Mouse (Mus musculus) layer of hippocampus, adult 9-10 months (tissue): ENCODE results near the gene Pigv.

Experiments used
- DNase-seq: peaks from one replicate; pipeline ENCODE4 v3.0.0; 2022; ENCODE audit warnings: low spot score

Gene Pigv

DNA sequence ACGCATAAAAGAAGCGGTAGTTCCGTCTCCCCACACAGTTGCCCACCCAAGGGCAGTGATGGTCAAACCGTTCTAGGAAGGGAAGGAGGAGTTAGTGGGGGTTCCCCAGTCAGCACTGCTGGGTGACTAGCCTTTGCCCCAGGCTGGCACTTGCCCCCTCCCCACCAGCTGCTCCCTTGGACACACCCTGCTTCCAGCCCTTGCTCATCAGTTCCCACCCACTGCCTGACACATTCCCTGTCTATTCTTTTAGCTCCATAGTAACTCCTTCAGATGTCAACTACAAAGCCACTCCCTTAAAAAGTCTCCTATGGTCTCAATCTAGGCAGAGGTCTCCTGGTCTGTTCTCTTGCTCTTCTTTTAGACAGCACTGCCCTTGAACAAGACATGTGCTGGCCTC lies 58.6 kb downstream of the Pigv start:
- DNase-seq, result no peak

DNA sequence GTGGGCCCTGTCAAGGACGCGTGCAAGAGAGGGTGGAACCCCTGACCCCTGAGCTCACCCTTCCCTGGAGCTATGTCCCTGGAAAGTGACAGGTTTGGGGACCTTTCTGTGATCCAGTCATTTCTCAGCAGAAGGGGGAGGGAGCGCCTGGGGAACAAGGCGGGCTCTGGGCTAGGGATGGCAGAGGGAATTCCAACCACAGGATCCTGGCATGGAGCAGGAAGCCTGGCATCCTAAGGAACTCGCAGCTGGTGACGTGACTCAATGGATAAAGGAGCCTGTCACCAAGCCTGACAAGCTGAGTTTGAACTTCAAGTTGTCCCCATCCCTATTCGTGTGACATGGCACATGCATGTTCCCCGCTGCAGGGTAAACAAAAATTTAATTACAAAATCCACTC lies 59.4 kb downstream of the Pigv start:
- DNase-seq, result no peak

DNA sequence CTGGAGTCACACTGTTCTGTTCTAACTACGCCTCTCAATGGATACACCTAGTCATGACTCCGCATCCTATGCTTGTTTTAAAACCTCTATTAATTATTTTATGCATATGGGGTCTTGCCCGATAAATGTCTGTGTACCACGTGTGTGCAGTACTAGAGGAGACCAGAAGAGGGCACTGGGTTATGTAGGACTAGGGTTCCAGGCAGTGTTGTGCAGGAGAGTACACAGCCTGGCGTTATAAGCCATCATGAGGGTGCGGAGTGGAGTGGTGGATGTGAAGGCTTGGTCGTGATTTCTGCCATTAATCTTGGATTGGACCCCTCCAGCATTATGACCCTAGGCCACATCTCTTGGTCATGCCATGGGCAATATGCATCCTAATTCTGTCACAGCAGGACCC lies 60.0 kb downstream of the Pigv start:
- no peak for DNase-seq

DNA sequence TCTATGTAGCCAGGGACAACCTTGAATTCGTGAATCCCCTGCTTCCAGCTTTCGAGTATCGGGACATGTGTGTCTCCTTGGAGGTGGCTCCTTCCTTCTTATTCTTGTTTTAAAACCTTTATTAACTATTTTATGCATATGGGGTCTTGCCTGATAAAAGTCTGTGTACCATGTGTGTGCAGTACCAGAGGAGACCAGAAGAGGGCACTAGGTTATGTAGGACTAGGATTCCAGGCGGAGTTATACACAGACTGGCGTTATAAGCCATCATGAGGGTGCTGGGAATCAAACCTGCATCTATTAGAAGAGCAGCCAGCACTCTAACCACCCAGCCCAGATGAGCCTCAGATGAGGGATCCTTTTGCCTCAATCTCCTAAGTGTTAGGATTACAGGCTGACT lies 60.6 kb downstream of the Pigv start:
- no peak for DNase-seq
